Mouse (Mus musculus): ENCODE measurements around the gene 4930556J24Rik. TPM values are rescaled to one million over a fixed set of nuclear protein-coding genes. Genes with fewer than 3 reads are reported as not detected.

Gene 4930556J24Rik
- polyA plus RNA-seq, 1 experiment: not detected

DNA sequence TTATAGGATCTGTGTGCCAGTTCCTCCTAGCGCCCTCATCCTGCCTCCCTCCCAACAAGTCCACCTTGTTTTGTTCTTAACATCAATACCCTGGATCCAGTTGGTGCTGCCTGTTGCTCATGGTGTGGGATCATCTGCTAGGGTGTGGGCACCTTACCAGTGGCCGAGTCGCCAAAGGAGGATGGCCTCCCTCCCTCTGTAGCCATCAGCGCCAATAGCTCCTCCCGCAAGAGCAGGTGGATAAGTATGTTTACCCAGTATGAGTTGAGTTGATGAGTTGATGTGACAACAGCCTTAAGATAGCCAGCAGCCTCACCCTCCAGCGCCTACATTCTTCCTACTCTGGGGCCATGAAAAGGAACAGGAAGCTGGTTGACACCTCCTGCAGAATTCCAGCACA, 76.3 kb downstream of the 4930556J24Rik start:
- no peak overlapping the region for H3K27ac ChIP-seq (replicated peaks; ENCODE audit: low read depth, low read length)
- H3K4me3 ChIP-seq (ENCODE audit: insufficient read depth, low read depth, low read length): no peak overlapping the region
- H3K4me1 ChIP-seq (ENCODE audit: control insufficient read depth, insufficient read depth, insufficient read length, low read length): 0 out of 2 replicates have a peak, but pooled peaks cover 1% of the 10 kb centered on the region

DNA sequence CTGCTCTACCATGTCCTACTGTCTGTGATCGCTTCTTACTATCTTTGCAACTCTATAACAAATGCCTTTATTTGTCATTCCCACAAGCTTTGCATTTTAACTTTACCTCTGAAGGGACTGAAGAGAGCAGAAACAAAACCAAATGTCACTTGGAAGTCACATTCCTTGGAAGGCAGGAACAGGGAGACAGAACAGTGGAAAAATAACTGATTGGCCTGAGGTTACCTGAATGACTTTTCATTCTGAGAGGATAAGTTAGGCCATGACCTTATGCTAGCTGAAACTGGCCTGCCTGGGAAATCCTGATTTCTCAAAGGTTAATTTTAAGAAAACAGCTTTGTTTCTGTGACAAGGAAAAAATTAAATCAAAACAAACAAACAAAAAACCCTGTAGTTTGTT, 80.6 kb downstream of the 4930556J24Rik start:
- Histone ChIP-seq H3K27ac (replicated peaks; ENCODE audit: low read depth, low read length) (no peak overlapping the region), H3K4me3 (ENCODE audit: insufficient read depth, low read depth, low read length) (no peak overlapping the region), H3K4me1 (ENCODE audit: control insufficient read depth, insufficient read depth, insufficient read length, low read length) (0 out of 2 replicates have a peak, but pooled peaks cover 4% of the 10 kb centered on the region)

DNA sequence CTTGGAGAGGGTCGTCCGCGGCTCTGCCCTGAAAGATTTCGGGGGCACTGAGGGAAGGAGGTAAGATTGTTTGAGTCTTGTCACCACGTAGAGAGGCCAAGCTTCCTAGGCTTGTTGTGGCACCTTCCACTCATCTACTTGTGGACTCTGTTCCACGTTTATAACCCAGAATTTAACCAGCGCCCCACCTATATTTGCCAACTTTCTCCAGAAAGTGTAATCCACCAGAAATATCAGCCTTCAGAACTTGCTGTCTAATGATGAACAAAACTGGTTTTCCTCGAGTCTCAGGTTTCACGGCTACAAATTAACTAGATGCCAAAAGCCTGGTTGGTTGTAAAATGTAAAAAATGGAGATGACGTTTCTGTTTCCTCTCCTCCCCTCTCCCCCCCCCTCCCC, 81.1 kb downstream of the 4930556J24Rik start:
- Histone ChIP-seq H3K27ac (replicated peaks; ENCODE audit: low read depth, low read length) (no peak overlapping the region), H3K4me1 (ENCODE audit: control insufficient read depth, insufficient read depth, insufficient read length, low read length) (0 out of 2 replicates have a peak, but pooled peaks cover 4% of the 10 kb centered on the region), H3K4me3 (ENCODE audit: insufficient read depth, low read depth, low read length) (peak overlapping the region; percentile 59)

DNA sequence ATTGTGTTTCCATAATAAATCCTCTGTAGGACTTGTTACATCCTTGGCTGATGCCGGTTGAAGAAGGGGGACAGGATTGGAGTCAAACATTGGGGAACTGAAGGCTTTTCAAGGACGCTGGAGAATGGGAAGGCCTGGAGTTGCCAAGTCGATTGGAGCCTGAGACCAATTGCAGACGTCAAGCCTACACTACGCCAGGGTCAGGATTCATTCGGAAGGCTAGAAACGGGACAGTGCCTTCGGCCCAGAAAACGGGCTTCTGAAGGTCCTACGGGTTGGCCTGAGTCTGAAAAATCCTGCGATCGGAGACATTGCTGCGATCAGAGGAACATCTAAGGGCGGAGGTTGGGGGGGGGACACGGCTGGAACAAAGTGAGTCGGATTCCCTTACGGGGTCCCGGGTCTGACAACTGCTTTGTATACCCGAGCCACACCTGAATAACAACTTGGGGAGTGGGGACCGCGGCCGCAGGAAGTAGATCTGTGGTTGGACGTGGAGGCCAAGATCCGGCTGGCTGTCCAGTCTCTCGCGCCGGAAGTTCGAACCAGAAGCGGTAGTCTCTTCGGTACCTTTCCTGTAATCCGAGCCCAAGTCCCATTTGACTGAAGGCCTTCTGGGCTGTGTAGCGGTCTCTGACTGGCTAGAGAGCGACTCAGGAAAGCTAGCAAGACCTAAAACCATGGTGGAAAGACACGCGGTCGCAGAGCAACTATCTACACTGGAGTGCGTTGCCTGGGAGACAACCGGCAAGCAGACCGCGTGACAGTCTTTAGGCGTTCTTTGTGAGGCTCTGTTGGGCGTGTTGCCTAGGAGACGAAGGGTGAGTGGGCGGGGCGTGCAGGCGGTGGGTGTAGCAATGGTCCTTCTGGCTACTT, 81.9 kb downstream of the 4930556J24Rik start, which contains the start of the genes 4921536K21Rik and Dusp18:
4921536K21Rik (minus strand) TSS at position 693 of the 876 bp plus-strand sequence.
Dusp18 (plus strand) TSS at position 835 of the 876 bp plus-strand sequence.
- Histone ChIP-seq H3K4me3 (ENCODE audit: insufficient read depth, low read depth, low read length) (peak within 1 kb of the TSS; percentile 59), H3K27ac (replicated peaks; ENCODE audit: low read depth, low read length) (no peak within 1 kb of the TSS), H3K4me1 (ENCODE audit: control insufficient read depth, insufficient read depth, insufficient read length, low read length) (0 out of 2 replicates have a peak, but pooled peaks cover 4% of the 10 kb centered on the region)

DNA sequence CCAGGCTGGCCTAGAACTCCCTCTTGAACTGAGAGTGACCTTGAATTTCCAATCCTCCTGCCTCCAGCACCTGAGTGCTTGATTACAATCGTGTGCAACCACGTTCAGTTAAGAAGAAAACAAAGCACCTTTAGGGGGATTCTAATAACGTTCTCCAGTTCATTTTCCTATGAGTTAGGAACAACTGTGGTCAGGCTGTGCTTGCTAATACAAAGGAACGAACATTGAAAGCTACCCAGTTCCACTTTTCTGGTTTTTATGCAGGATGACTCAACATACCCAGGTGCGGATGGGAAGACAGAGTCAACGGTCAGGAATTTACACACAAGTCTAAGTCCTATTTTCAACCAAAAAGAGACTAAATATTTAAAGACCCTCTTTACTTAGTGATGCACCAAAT, 82.6 kb downstream of the 4930556J24Rik start:
- Histone ChIP-seq H3K4me3 (ENCODE audit: insufficient read depth, low read depth, low read length) (no peak overlapping the region), H3K4me1 (ENCODE audit: control insufficient read depth, insufficient read depth, insufficient read length, low read length) (0 out of 2 replicates have a peak, but pooled peaks cover 4% of the 10 kb centered on the region), H3K27ac (replicated peaks; ENCODE audit: low read depth, low read length) (no peak overlapping the region)

Other genes with a start within 250 kb of the 4930556J24Rik start
- gene Osbp2, start 112.9 kb downstream of the 4930556J24Rik start, polyA plus RNA-seq (2012; ENCODE audit: insufficient read depth, insufficient read length, missing spikeins): 3.2 and 3.4 TPM in 2 replicates
- gene 4921536K21Rik, start 81.7 kb downstream of the 4930556J24Rik start, polyA plus RNA-seq (2012; ENCODE audit: insufficient read depth, insufficient read length, missing spikeins): 1.0 and 2.1 TPM in 2 replicates
- 1.0 and 4.8 TPM in 2 replicates for gene Dusp18, start 81.5 kb downstream of the 4930556J24Rik start, polyA plus RNA-seq (2012; ENCODE audit: insufficient read depth, insufficient read length, missing spikeins)
- 1.1 TPM in 2 replicates for gene Slc35e4, start 62.1 kb downstream of the 4930556J24Rik start, polyA plus RNA-seq (2012; ENCODE audit: insufficient read depth, insufficient read length, missing spikeins)
- 48.4 and 63.5 TPM in 2 replicates for gene Tcn2, start 44.6 kb downstream of the 4930556J24Rik start, polyA plus RNA-seq (2012; ENCODE audit: insufficient read depth, insufficient read length, missing spikeins)
- gene Pes1, start 12.8 kb downstream of the 4930556J24Rik start, polyA plus RNA-seq (2012; ENCODE audit: insufficient read depth, insufficient read length, missing spikeins): 25.5 and 45.2 TPM in 2 replicates
- gene Gal3st1, start 6.9 kb upstream of the 4930556J24Rik start, polyA plus RNA-seq (2012; ENCODE audit: insufficient read depth, insufficient read length, missing spikeins): not detected in 2 replicates
- gene Sec14l4, start 54.7 kb upstream of the 4930556J24Rik start, polyA plus RNA-seq (2012; ENCODE audit: insufficient read depth, insufficient read length, missing spikeins): 7.4 and 17.2 TPM in 2 replicates
- gene Sec14l3, start 88.1 kb upstream of the 4930556J24Rik start, polyA plus RNA-seq (2012; ENCODE audit: insufficient read depth, insufficient read length, missing spikeins): not detected in 2 replicates
- 54.3 and 54.8 TPM in 2 replicates for gene Mtfp1, start 118.7 kb upstream of the 4930556J24Rik start, polyA plus RNA-seq (2012; ENCODE audit: insufficient read depth, insufficient read length, missing spikeins)
- gene Sec14l2, start 146.6 kb upstream of the 4930556J24Rik start, polyA plus RNA-seq (2012; ENCODE audit: insufficient read depth, insufficient read length, missing spikeins): 0.63 TPM in 1 of 2 replicates, not detected in the other
- gene Rnf215, start 158.4 kb upstream of the 4930556J24Rik start, polyA plus RNA-seq (2012; ENCODE audit: insufficient read depth, insufficient read length, missing spikeins): 5.9 and 8.4 TPM in 2 replicates
- 1.7 and 2.1 TPM in 2 replicates for gene Ccdc157, start 183.5 kb upstream of the 4930556J24Rik start, polyA plus RNA-seq (2012; ENCODE audit: insufficient read depth, insufficient read length, missing spikeins)
- 7.3 and 13.4 TPM in 2 replicates for gene Sf3a1, start 183.6 kb upstream of the 4930556J24Rik start, polyA plus RNA-seq (2012; ENCODE audit: insufficient read depth, insufficient read length, missing spikeins)
- gene Tbc1d10a, start 210.0 kb upstream of the 4930556J24Rik start, polyA plus RNA-seq (2012; ENCODE audit: insufficient read depth, insufficient read length, missing spikeins): 2.4 and 2.9 TPM in 2 replicates
- gene Castor1, start 241.4 kb upstream of the 4930556J24Rik start, polyA plus RNA-seq (2012; ENCODE audit: insufficient read depth, insufficient read length, missing spikeins): 2.4 and 3.4 TPM in 2 replicates

All from brown adipose tissue, adult 24 weeks (tissue).